Mouse (Mus musculus) lung, postnatal 14 days (tissue): ENCODE data around the gene Tex11.
"Not testable (repeated sequence)": the region's sequence is repeated elsewhere in the genome, so short reads cannot be mapped to it uniquely, and the experiment has no call there.

ENCODE experiments used
- DNase-seq: peaks from one replicate; pipeline ENCODE4 v3.0.0; 2021

The Tex11 gene

GRCm38 (mm10) chrX:101059541-101059940 is at the start of gene Tex11:
TSS of gene Tex11 (minus strand) at chrX:101059667.
- no peak for DNase-seq

GRCm38 (mm10) chrX:101085920-101086319 is 26.5 kb upstream of the Tex11 start, which contains the start of gene Slc7a3:
TSS of gene Slc7a3 (minus strand) at chrX:101086020.
- DNase-seq, result no peak

- DNase-seq, result not testable (repeated sequence)
These were observed 25.7 kb upstream of the Tex11 start for GRCm38 (mm10) chrX:101085211-101085610.

- no peak for DNase-seq
These were observed 24.7 kb upstream of the Tex11 start for GRCm38 (mm10) chrX:101084192-101084591.

- DNase-seq, result no peak
These were observed 5.8 kb upstream of the Tex11 start for GRCm38 (mm10) chrX:101065245-101065644.

- no peak for DNase-seq
These were observed 4.0 kb upstream of the Tex11 start for GRCm38 (mm10) chrX:101063503-101063902.

- DNase-seq, result no peak
These were observed 115.8 kb downstream of the Tex11 start for GRCm38 (mm10) chrX:100943640-100944039.

GRCm38 (mm10) chrX:100839211-100839610 is 220.3 kb downstream of the Tex11 start:
- no peak for DNase-seq

GRCm38 (mm10) chrX:100832806-100833205 is 226.7 kb downstream of the Tex11 start:
- DNase-seq, result no peak

- no peak for DNase-seq
These were observed 233.9 kb downstream of the Tex11 start for GRCm38 (mm10) chrX:100825557-100825956.

- no peak for DNase-seq
These were observed 238.3 kb downstream of the Tex11 start for GRCm38 (mm10) chrX:100821149-100821548.

- DNase-seq, result no peak
These were observed 240.8 kb downstream of the Tex11 start for GRCm38 (mm10) chrX:100818681-100819080.

- no peak for DNase-seq
These were observed 243.7 kb downstream of the Tex11 start for GRCm38 (mm10) chrX:100815766-100816165.

- DNase-seq, result no peak
These were observed 245.3 kb downstream of the Tex11 start for GRCm38 (mm10) chrX:100814139-100814538.

- DNase-seq, result no peak
These were observed 248.3 kb downstream of the Tex11 start for GRCm38 (mm10) chrX:100811129-100811528.

GRCm38 (mm10) chrX:100802034-100802433 is 257.4 kb downstream of the Tex11 start:
- peak; percentile 27 for DNase-seq

- DNase-seq, result no peak
These were observed 258.8 kb downstream of the Tex11 start for GRCm38 (mm10) chrX:100800643-100801042.

GRCm38 (mm10) chrX:100797851-100798527 is 261.5 kb downstream of the Tex11 start:
- no peak for DNase-seq

GRCm38 (mm10) chrX:100797370-100797769 is 262.1 kb downstream of the Tex11 start:
- DNase-seq, result no peak

- no peak for DNase-seq
These were observed 262.8 kb downstream of the Tex11 start for GRCm38 (mm10) chrX:100796741-100797090.

- DNase-seq, result no peak
These were observed 263.3 kb downstream of the Tex11 start for GRCm38 (mm10) chrX:100796041-100796740.

- DNase-seq, result no peak
These were observed 270.1 kb downstream of the Tex11 start for GRCm38 (mm10) chrX:100789322-100789721.
